Mouse (Mus musculus): ENCODE measurements at regions not wholly inside any gene's neighbourhood (a gene's known extent, or its start where the extent isn't known, plus 50 kb on each side); places are given as distances from the start of the nearest gene placed in this dataset.

GRCm38 (mm10) chrX:99287988-99288387, 152.1 kb downstream of the Efnb1 start:
- TF ChIP-seq EP300 (IDR thresholded peaks at IDR 0.05; ENCODE audit: low read depth): no peak
- no peak for TF ChIP-seq CTCF (IDR thresholded peaks at IDR 0.05; ENCODE audit: low read depth)
